Mouse (Mus musculus) spleen, postnatal 14 days (tissue): Measurements from ENCODE around the gene Fam120a.

Experiments used
- DNase-seq, 2 experiments: peaks; one replicate each; pipeline ENCODE4 v3.0.0; 2021 to 2022; ENCODE audit warnings: low spot score in 2 of 2

Fam120a gene

DNA sequence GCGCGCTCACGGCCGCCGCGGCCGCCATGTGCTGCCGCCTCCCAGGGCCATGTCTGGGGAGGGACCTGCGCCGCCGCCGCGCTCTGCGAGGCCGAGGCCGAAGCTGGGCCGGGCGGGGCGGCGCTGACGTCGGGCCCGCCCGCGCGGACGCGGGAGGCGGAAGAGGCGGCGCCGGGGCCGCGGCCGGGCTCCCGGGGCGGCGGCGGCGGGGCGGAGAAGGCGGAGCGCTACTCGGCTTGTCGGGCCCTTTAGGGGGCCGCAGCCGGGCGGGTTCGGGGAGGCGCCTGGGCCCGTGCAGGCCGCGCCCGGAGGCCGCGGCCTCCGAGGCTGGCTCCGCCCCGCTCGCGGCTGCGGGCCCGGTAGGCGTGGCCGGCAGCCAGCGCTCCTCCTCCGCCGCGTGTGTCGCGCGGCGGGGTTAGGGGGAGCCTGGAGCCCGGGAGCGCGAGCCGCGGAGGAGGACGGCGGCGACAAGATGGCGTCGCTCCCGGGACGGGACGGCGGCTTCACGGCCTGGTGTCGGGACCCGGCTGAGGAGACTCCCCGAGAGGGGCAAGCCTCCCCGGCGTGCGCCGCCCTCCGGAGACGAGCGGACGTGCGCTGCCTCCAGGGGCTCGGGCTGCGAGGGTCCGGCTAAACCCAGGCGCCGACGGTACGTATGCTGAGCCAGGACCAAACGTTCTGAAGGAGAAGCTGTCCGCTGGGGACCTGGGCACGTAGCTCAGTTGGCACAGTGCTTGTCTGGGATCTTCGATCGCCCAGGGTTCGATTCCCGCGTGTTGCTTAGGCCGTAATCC lies at the start of gene Fam120a:
Gene Fam120a (minus strand): TSS at position 62 of the 794 bp plus-strand sequence.
- peak; percentile 71 to 74 for DNase-seq

DNA sequence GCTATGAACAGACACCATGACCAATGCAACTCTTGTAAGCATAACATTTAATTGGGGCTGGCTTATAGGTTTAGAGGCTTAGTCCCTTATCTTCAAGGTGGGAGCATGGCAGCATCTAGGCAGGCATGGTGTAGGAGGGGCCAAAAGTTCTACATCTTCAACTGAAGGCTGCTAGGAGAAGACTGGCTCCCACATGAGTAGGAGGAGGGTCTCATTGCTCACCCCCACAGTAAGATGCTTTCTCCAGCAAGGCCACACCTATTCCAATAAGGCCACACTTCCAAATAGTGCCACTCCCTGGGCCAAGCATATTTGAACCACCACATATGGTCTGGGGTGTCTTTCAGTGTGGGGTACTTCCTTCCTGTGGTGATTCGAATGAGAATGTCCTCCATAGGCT lies 49.6 kb upstream of the Fam120a start:
- DNase-seq = no peak

DNA sequence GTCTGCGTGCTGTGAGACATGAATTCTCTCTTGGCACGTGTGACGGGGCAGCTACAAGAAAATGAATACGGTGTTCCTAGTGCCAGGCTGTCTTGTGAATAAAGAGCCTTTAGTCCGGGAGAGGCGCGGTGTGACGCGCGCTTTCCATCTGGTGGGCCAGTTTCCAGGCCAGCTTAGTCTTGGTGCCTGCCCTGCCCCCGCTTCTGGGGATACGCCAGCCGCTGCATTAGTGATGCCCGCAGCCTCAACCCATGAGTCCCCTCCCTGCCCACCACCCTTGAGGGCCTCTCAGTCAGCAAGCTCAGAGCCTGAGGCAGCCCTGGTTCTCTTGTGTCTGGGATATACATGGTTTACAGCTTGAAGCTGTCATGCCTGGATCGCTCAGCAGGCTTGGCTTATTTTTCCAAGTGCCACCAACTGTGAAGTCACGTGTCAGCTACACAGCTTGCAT lies 48.5 kb upstream of the Fam120a start:
- DNase-seq = no peak

DNA sequence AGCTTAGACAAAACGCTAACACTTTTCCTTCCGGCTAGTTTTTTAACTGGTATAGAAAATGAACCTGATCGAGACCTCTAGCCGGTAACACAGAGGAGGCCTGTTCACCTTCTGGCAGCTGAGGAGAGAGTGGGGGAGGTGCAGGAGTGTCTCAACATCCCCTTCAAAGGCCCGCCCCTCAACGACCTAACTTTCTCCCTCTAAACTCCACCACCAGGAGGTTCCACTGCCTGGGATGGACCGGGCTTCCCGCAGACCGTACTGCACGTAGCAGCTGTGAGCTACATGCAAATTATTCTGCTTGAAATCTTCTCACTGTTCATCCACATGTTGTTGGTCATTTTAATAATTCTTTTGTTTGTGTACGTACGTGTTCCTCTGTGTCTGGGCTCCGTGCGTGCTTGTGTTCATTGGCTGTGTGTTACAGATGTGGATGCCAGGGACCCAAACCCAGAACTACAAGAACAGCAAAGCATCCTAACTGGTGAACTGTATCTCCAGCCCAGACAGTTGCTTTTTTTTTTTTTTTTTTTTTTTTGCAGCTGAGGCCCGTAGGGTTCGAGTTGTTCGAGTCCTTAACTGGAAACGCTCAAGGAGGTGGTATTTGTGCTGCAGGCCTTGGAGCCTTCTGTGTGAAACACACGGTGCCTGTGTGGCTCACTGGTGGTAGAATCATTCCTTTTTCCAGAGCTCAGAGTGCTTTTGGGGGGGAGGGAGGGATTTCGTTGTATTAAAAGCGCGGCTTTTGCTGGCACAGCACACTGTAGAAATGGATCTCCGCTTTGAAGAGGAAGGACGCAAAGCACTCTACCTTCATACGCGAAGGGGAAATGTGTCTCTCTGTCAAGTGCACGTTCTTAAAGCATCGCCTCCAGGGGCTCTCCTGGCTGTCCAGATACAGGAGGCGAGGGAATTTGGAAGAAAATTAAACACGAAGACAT lies 47.8 kb upstream of the Fam120a start:
- DNase-seq = peak in 1 of 2 experiments; percentile 12

DNA sequence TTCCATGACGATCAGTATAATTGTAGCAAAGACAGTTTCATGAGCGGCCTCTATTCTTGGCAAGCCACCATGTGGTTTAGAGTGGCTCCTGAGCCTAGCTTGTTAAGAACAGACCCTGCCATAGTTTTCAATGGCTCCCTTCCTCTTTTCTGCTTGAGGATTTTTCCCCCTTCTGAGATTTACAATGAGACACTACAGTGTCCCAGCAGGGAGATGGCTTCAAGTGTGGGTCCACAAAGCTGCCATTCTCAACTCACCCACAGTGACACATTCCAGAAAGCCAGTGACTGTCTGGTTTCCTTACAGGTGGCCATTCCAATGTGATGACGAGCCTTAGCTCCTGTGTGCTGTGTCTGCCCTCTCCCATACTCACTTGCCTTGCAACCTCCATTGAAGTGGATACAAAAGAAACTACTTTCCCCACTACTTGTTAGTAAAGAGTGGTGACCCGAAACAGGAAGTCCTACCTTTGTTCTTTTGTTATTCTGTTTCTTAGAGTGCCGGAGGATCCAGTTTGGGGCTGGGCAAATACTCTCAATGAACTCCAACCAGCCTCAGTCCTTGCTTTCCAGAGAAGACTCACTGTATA lies 45.5 kb upstream of the Fam120a start:
- DNase-seq = no peak

DNA sequence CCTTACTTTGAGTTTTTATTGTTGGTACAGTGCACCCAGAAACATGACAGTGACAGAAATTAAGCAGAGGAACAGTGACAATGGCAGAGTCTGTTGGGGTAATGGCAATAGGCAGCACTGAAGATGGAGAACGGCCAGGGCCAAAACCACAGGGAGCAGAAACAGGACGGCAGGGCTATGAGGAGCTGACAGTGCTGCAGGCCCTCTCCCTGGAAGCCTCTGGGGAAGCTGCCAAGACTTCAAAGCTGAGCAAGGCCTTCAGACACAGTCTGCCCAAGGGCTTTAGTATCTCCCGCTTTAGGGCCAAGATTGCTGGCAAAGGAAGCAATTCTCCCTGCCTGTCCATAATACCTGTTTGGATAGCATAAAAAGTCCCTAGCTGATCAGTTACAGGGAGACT lies 33.9 kb upstream of the Fam120a start:
- no peak for DNase-seq

DNA sequence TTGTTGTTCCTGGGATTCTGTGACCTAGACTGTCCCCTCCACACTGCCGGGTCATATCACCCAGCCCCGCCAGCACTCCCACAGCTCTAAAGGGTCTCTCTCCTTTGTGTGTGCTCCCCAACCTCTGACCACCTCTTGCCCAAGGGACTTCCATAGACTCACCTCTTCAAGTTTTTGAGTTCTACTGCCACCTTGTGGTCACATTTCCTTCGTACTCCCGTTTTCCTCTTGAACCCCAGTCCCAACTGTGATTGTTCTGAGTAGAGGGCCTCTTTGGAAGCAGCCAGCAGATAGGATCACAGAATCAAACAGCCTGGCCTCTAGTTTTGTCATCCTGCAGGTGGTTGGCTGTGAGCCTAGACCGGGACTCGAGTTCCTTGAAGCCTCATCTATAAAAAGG lies 30.8 kb upstream of the Fam120a start:
- peak in 1 of 2 experiments; percentile 44 for DNase-seq

DNA sequence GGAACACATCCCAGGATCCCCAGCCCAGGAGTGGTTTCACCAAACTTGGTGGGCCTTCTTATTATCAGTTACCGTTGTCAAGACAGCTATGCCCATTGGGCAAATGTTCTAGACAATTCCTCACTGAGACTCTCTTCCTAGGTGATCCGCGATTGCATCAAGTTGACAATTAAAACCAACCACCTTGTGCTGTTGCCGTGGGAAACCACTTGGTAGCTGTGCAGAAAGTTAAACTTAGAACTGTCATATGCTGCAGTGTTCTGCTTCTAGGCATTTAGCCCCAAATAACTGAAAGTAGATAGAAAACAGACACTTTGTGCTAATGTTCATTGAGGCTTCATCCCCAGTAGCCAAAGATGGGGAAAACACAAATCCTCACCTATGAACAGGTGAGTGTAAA lies 28.9 kb upstream of the Fam120a start:
- DNase-seq = no peak

DNA sequence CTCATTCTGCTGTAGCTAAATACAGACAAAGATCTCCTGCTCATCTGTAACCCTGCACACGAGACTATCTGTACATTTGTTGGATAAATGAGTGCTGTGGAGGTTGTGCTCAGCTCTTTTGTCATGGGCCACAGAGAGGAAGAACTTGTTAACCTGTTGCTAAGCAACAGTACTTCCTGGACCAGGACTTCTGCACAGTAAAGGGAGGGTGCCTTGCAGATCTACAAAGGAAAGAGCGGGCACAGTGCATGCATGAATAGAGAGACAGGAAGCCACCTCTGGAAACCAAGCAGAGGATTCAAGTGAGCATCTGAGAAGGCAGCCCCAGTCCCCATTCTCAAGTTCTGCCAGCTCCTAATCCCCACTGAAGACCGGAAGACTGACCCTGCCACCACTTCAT lies 27.1 kb upstream of the Fam120a start:
- DNase-seq = no peak

DNA sequence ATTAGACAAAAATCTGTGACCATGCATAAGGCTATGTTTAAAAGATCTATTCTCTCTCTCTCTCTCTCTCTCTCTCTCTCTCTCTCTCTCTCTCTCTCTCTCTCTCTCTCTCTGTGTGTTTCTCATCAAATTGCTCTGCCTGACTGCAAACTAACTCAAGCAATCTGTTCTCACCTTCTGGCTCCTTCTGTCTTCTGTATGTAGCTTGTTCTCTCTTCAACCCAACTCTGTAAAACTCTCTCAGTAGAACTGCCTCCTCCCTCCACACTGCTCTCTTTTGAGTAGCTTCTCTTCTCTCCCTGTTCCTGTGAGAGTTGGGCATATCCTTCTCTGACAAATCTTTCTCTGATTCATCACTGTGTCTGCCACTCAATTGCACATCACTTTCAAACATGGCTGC lies 25.1 kb upstream of the Fam120a start:
- no peak for DNase-seq

DNA sequence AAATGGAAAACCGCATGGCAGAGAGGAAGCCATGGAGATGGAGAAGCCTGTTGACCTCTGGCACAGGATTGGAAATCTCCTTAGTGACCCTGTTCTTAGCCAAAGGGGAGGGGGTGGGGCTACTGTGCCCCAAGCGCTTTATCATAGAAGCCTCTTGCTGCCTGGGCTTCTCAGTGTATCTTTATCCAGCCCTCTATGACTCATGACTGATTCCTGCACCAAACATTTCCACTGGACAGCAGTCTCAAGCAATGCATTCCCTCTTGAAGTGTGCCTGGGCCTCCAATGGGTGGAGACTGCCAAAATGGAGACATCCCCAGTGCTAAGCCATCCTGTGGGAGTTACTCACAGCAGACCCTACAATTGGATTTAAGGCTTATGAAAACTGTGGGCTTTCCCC lies 22.3 kb upstream of the Fam120a start:
- DNase-seq = no peak

DNA sequence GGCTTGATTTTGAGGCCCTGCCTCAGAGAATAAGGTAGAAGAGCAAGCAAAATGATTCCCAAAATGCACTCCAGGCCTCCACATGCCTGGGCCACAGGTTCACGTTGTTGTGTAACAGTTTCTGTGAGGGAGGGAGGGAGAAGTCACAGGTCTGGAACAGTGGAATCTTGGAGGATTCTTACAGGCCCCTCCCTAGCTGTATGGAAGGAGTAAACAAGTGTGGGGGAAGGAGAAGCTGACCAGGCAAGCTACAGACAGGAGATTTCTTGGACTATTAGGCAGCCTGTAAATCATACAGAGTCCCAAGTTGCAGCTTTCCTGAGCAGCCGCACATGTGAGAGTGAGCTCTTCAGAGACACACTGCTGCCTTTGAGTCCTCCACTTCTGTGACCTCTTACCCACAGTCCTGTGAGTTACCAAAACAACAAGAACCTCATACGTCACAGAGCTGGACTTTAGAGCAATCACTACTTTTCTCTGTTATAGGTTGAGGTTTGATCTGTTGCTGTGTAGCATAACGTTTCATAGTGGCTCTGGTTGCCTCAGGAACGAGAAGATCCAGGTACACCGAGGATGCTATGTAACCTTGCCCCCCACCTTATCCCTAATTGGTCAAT lies 14.8 kb upstream of the Fam120a start:
- no peak for DNase-seq

DNA sequence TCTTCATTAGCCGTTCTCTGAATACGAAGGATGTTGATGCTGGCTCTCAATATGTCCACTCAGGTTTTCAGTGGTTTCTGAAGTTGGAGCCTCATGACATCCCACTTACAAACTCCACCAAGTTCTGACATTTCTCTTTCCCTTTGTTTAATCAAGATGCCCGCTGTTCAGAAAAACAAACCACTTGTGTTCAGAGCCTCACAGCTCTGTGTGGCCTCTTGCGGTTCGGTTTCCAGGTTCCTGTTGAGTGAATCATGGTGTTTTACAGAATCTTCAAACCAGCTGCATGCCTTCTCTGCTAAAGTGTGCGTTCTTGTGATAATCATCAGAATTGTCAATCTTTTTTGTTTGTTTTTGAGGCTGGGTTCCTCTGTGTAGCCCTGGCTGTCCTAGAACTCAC lies 11.3 kb upstream of the Fam120a start:
- no peak for DNase-seq

DNA sequence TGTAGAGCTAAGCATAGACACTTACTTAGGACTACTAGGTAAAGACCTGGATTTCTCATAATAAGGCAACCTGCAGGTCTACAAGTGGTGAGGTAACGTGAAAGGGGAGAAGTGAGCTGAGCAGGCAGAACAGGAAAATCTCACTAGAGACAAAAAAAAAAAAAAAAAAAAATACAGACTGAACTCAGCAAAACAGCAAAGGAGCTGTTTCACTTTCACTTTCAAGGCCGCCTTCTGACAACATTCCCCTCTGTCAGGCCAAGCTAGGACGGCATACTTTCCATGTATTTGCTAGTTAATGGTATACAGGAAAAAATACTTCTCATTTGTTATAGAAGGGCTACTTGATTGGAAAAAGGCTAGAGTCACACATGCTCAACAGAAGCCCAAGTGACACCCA lies 10.0 kb upstream of the Fam120a start:
- DNase-seq = no peak

DNA sequence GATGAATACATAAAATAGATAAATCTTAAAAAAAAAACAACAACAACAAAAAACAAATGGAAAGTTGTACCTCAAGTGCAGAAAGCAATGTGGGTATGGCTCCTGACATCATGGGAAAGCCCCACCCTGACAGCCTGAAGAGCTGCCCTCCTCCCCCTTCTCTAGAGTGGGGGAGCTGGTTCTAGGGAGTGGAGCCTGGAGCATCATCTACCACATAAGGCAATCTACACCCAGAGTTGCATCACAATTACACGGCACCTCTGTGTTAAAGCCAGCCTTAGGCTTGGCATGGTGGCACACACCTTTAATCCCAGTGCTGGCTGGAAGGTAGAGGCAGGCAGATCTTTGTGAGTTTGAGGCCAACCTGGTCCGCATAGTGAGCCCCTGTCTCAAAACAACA lies 6.9 kb upstream of the Fam120a start:
- DNase-seq = no peak

DNA sequence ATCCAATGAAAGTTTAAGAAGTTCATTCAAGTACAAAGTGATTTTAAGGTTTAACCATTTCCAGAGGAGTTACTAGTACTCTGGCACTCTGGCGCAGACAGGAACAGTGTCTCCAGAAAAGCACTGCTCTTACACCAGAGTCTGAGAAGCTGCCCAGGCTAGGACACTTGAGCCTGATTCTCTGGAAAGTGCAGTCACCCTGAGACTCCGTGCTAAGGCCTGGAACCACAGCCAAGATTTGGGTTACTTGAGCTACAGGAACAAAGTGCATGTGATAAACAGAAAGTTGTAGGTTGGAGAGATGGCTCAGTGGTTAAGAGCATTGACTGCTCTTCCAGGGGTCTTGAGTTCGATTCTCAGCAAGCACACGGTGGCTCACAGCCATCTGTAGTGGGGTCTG lies 6.4 kb upstream of the Fam120a start:
- no peak for DNase-seq

DNA sequence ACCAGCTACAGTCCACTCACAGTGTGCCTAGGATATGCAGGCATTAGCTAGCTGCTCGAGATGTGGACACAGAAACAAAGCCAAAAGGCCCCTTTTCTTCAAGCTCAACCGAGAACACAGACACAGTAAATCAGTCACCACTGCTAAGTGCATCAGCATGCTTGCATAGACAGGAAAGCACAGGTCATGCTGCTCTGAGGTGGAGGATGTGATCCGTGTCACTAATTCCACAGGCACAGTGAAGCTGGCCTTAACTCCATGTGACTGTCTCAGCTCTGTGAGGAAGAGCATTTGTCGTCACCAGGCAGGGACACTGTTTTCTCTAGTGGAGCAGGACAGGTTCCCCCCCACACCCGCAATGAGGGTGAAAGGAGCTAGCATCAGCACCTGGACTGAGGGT lies 5.4 kb upstream of the Fam120a start:
- no peak for DNase-seq

DNA sequence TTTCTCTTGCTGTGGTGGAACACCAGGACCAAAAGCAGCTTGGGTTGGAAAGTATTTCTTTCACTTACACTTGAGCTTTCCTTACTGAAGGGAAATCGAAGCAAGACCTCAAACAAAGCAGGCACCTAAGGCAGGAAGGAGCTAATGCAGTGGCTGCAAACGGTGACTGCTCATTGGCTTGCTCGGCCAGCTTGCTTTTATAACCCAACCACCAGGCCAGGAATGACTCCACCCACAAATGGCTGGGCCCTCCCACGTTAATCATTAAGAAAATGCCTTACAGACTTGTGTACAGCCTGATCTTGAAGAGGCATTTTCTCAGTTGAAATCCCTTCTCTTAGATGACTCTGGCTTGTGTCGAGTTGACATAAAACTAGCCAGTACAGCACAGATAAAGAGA lies 3.2 kb upstream of the Fam120a start:
- peak in 1 of 2 experiments; percentile 16 for DNase-seq

DNA sequence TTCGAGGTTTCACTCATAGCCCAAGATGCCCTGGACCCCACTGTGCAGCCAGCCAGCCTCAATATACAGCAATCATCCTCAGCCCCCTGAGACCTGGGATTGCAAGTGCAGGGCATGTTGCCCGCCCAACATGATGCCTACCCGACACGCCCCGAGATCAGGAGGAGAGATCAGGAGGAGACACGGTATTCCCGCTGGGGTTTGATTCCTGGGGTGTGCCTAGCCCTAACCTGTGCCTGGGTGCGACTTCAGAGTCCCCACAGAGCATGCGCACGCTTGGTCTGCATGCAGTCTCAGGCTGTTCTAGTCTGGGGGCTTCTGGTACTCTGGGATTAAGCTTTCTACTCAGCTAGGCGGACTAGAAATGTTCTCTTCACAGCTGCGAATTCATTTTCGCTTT lies 2.7 kb upstream of the Fam120a start:
- no peak for DNase-seq

DNA sequence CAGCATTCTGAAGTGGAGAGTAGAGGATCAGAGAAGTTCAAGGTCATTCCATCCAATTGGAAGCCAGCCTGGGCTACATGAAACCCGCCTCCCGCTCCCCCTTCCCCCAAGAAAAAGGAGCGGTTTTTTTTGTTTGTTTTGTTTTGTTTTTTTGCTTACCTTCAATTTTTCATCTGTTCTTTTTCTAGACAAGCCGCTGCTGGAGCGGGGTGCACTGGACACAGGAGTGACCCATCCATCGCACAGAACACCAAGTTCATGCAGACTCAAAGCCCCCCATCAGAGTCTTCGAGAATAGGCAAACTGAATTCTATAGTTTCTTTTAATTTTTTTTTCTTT lies 902 bp upstream of the Fam120a start:
- DNase-seq = no peak

DNA sequence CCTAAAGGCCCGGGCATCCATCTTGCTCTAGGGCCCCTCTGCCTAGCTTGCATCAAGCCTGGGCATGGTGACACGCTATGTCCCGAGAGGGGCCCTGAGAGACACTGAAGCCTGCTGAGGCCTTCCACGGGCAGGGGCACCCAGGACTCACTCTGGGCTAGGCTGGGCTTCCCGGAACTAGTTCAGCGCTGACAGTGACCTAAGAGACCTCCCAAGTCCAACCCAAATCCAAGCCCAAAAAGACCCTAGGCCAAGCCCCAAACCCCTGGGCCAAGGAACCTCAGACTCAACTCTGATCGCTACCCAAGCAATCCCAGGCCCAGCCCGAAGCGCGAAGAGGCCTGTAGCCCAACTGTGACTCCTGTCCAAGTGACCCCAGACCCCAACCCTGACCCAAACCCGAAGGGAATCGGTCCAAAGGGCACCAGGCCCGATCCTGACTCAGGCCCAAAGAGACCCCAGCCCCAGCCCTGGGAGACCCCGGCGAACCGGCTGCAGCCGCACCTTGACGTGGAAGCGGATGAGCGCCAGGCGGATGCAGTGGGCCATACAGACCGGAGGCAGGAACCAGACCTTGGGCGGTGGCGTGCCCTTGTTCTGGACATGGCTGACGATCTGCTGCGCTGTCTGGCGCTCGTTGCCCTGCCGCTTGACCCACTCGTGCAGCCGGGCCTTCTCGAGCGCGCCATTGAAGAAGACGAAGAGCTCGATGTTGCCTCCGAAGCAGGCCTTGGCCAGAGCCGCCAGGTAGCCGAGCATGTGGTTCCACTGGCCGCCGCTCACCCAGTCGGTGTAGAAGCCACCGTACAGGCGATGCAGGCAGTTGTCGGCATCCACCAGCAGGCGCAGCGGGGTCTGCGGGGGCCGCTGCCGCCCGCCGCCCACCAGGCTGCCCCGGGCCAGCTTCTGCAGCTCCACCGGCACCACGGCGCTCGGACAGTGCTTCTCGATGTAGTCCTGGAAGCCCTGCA lies 681 bp downstream of the Fam120a start:
- peak; percentile 32 to 48 for DNase-seq
